Mouse (Mus musculus): ENCODE measurements at regions not wholly inside any gene's neighbourhood (a gene's known extent, or its start where the extent isn't known, plus 50 kb on each side); places are given as distances from the start of the nearest gene placed in this dataset.

GRCm38 (mm10) chr13:28717404-28717803, 236.1 kb downstream of the Sox4 start:
- TF ChIP-seq CTCF (IDR thresholded peaks at IDR 0.05; ENCODE audit: extremely low read depth, insufficient read depth, low read length) (no peak), POLR2A (IDR thresholded peaks at IDR 0.05; ENCODE audit: extremely low read depth, insufficient read depth, low read length) (no peak)

Measured in cortical plate, adult 2 months (tissue).